Mouse (Mus musculus) neural tube, embryonic 15.5 days (tissue): ENCODE measurements around the gene Iqcg. TPM values are rescaled to one million over a fixed set of nuclear protein-coding genes. Genes with fewer than 3 reads are reported as not detected.

Source experiments
- ATAC-seq: fragments of 200-750 bp; cut with Nextera tagmentation; 2 replicates; pipeline ENCODE4 v1.8.0; 2017; ENCODE audit warnings: mild to moderate bottlenecking, moderate TSS enrichment, moderate library complexity; ENCODE audit not compliant: low FRiP score
- H3K27ac ChIP-seq: fragments of 300-500 bp; sonication (generic); replicated peaks from 2 replicates; pipeline ENCODE4 v1.5.1; 2015; ENCODE audit warnings: mild to moderate bottlenecking, inconsistent platforms
- H3K27me3 ChIP-seq: fragments of 300-500 bp; sonication (generic); replicated peaks from 2 replicates; pipeline ENCODE4 v1.6.1; 2015; ENCODE audit warnings: inconsistent platforms
- H3K36me3 ChIP-seq: fragments of 300-500 bp; sonication (generic); 2 replicates; pipeline ENCODE4 v1.6.1; 2015; ENCODE audit warnings: inconsistent platforms
- H3K4me1 ChIP-seq: fragments of 300-500 bp; sonication (generic); 2 replicates; pipeline ENCODE4 v1.6.1; 2015; ENCODE audit warnings: inconsistent platforms
- H3K4me2 ChIP-seq: fragments of 300-500 bp; sonication (generic); 2 replicates; pipeline ENCODE4 v1.6.1; 2015; ENCODE audit warnings: inconsistent platforms, mild to moderate bottlenecking, moderate library complexity
- H3K4me3 ChIP-seq: fragments of 300-500 bp; sonication (generic); replicated peaks from 2 replicates; pipeline ENCODE4 v1.5.1; 2015; ENCODE audit warnings: mild to moderate bottlenecking, inconsistent platforms
- H3K9ac ChIP-seq: fragments of 300-500 bp; sonication (generic); replicated peaks from 2 replicates; pipeline ENCODE4 v1.6.1; 2015; ENCODE audit warnings: mild to moderate bottlenecking, inconsistent platforms
- H3K9me3 ChIP-seq: fragments of 300-500 bp; sonication (generic); replicated peaks from 2 replicates; pipeline ENCODE4 v1.6.1; 2016; ENCODE audit warnings: inconsistent platforms
- WGBS: fragments of 180-500 bp; shearing (Covaris S2); methylation state at CpG from one replicate; pipeline ENCODE4 v1.1.7; 2015; ENCODE audit warnings: mixed read lengths; 5-methylcytosine and 5-hydroxymethylcytosine counted together
- polyA plus RNA-seq: library from polyadenylated mRNA; unstranded; fragments of >200 nt; fragmentation: Nextera tagmentation; extraction: Ambion mirVana; gene quantifications from 2 replicates; pipeline ENCODE4 v1.2.1, GENCODE M21; 2015

Iqcg gene
- polyA plus RNA-seq: 5.0 and 5.4 TPM in 2 replicates

DNA sequence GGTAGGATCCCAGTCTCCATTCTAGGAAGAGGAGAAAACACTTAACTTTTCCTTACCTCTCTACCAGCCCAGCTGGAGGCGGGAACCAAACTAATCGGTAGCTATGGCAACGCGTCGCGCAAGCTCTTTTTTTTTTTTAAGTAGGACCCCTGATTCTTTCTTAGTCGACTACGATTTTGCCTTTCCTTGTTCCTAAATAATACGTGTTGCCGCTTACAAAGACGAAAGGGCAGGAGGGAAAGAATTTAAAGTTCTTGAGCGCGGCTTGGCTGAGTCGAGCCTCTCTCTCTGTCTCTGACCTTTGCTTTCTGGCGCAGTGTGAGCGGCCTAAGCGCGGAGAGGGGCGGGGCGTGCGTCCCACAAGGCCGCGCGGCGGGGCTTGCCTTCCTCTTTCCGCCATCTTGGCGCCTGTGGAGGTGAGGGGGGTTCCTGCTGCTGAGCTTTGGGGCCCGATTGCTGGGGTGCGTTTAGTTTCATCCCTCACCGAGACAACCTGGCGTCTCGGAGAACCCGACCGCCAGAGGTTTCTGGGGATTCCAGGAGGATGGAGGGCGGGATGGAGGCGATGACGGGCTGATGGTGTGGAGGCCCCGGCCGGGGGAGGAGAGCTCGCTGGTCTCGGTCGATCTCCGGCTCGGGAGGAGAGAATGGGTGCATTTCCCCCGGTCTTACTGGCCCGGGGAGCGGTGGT lies at the start of gene Iqcg, which contains the start of gene Rpl35a:
TSS of gene Iqcg (minus strand) at position 124 of the 691 bp plus-strand sequence.
TSS of gene Rpl35a (plus strand) at position 359 of the 691 bp plus-strand sequence.
- Histone ChIP-seq H3K9me3 (no peaks in the 10 kb centered on the region), H3K4me2 (peak within 1 kb of the TSS; percentile 82), H3K27me3 (no peaks in the 10 kb centered on the region), H3K4me3 (peak within 1 kb of the TSS; percentile 77), H3K27ac (peak within 1 kb of the TSS; percentile 88), H3K4me1 (peaks cover 31% of the 10 kb centered on the region), H3K9ac (peak within 1 kb of the TSS; percentile 93), H3K36me3 (peaks cover 30% of the 10 kb centered on the region)
- peak; percentile 95 for ATAC-seq
- WGBS: 0% methylated on average over 47 of the region's 47 CpGs

DNA sequence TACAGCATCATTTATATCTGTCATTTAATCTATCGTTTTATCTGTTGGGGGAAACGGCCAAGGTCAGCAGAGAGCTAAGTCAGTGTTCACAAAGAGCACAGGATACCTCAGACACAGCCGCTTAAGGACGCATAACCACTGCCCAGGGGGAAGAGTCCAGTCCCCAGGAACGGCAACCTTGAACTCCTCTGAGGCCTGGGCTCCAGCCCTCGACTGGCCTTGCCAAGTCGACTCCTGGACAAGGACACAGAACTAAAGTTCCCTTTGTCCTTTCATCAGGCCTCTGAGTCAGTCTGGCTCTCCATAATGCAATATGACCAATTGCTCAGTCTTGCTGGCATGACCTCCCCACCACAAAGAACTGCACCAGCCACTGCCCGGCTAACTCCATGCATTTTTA lies 29.6 kb upstream of the Iqcg start:
- H3K4me2 ChIP-seq: no peak overlapping the region
- H3K4me1 ChIP-seq: no peaks in the 10 kb centered on the region
- 82% methylated on average over 8 of the region's 8 CpGs for WGBS
- no peak overlapping the region for H3K4me3 ChIP-seq
- no peak overlapping the region for H3K9ac ChIP-seq
- peaks cover 31% of the 10 kb centered on the region for H3K36me3 ChIP-seq
- no peak overlapping the region for H3K27ac ChIP-seq
- H3K9me3 ChIP-seq: no peaks in the 10 kb centered on the region
- no peak for ATAC-seq
- no peaks in the 10 kb centered on the region for H3K27me3 ChIP-seq

DNA sequence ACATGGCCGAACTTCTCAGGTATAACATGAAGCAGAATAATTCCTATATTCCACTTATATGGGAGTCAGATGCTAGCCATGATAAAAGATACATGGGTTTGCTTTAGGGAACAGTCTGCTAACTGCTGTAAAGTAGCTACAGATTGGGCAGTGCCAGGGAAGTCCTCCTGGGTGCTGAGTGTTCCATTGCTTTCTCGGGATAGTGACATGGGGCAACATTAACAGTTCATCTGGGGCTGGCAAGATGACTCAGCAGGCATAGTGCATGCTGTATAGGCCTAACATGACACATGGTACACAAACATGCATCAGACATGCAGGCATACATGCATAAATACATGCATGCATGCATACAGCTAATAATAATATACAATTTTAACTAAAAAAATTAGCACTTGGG lies 28.0 kb upstream of the Iqcg start:
- no peaks in the 10 kb centered on the region for H3K9me3 ChIP-seq
- H3K9ac ChIP-seq: no peak overlapping the region
- H3K27me3 ChIP-seq: no peaks in the 10 kb centered on the region
- no peak overlapping the region for H3K27ac ChIP-seq
- H3K4me2 ChIP-seq: no peak overlapping the region
- WGBS: 94% methylated on average over 2 of the region's 2 CpGs
- H3K36me3 ChIP-seq: peaks cover 20% of the 10 kb centered on the region
- H3K4me1 ChIP-seq: no peaks in the 10 kb centered on the region
- ATAC-seq: no peak
- no peak overlapping the region for H3K4me3 ChIP-seq

DNA sequence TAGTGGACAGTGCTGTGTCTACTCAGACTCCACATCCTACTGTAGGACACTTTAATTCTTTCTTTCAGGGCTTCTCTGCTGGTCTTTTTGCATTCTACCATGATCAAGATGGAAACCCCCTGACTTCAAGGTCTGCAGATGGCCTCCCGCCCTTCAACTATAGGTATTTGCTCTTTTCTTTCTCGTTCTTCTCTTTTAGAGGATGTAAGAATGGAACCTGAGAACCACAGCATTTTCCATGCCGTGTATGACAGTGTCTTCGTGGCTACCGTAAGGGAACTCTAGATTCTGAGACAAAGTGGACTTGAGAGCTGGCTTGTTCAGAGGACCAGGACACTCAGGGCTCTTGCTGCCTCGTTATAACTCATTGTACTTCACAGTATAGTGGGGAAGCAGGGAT lies 26.9 kb upstream of the Iqcg start:
- H3K4me1 ChIP-seq: no peaks in the 10 kb centered on the region
- no peak overlapping the region for H3K27ac ChIP-seq
- peaks cover 20% of the 10 kb centered on the region for H3K36me3 ChIP-seq
- no peak overlapping the region for H3K4me3 ChIP-seq
- H3K9me3 ChIP-seq: no peaks in the 10 kb centered on the region
- no peak for ATAC-seq
- 94% methylated on average over 6 of the region's 6 CpGs for WGBS
- no peaks in the 10 kb centered on the region for H3K27me3 ChIP-seq
- H3K4me2 ChIP-seq: no peak overlapping the region
- no peak overlapping the region for H3K9ac ChIP-seq

DNA sequence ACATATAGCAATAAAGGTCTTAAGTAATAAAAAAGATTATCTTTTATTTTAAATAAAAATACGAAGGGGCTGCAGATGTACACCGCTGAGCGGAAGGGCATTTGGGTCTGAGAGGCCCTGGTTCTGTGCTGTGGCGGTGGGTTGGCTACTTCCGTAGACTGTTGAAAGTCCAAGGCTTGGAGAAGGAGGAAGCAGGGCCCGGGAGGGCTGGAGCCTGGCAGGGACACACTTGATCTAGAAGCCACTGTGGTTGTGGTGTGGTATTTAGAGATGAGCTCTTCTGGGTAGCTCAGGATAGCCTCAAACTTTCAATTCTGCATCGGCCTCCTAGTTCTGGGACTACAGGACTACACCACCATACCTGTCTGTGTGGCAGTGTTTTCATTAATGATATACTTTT lies 24.0 kb upstream of the Iqcg start:
- no peak overlapping the region for H3K4me2 ChIP-seq
- H3K27ac ChIP-seq: no peak overlapping the region
- no peaks in the 10 kb centered on the region for H3K27me3 ChIP-seq
- no peak overlapping the region for H3K9ac ChIP-seq
- 94% methylated on average over 7 of the region's 7 CpGs for WGBS
- H3K36me3 ChIP-seq: peaks cover 33% of the 10 kb centered on the region
- no peak for ATAC-seq
- H3K9me3 ChIP-seq: no peaks in the 10 kb centered on the region
- no peaks in the 10 kb centered on the region for H3K4me1 ChIP-seq
- no peak overlapping the region for H3K4me3 ChIP-seq

DNA sequence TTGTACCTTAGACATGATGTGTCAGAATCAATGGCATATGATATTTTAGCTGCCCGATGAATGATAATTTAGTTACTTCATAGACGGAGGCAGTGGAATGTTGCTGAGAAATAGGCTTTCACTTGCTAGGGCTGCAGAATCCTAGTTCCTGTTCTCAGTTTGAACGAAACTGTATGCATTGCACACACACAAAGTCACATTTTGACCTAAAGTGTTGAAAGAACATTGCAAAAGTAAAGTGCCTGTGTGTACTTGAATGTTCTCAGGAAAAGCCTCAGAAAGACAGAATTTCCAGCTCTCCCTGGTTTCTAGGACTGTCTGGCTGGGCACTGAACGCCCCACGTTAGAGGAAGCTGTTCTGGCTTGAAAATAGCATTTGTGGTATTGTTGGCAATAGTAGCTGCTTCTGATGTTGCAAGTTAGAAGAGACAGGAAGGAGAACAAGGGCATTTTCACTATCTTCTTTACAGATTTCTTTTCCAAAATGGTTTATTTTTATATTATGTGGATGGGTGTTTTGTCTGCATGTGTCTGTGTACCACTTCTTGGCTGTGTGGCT lies 21.1 kb upstream of the Iqcg start:
- 93% methylated on average over 5 of the region's 5 CpGs for WGBS
- H3K4me1 ChIP-seq: no peaks in the 10 kb centered on the region
- H3K36me3 ChIP-seq: peaks cover 30% of the 10 kb centered on the region
- H3K9ac ChIP-seq: no peak overlapping the region
- H3K27ac ChIP-seq: no peak overlapping the region
- H3K27me3 ChIP-seq: no peaks in the 10 kb centered on the region
- ATAC-seq: no peak
- H3K4me3 ChIP-seq: no peak overlapping the region
- no peaks in the 10 kb centered on the region for H3K9me3 ChIP-seq
- H3K4me2 ChIP-seq: no peak overlapping the region

DNA sequence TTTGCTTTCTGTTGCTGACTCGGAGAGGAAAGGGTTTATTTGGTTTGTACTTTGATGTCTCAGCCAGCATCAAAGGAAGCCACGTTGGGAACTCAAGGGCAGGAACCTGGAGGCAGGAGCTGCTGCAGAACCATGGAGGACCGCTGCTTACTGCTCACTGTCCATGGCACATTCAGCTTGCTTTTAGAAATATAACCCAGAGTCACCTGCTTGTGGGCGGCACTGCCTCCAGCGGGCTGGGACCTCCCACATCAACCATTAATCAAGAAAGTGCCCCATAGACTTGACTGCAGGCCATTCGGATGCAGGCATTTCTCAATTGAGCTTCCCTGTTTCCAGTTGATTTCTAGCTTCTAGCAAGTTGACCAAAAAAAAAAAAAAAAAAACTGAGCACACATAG lies 20.1 kb upstream of the Iqcg start:
- WGBS: 66% methylated on average over 6 of the region's 6 CpGs
- ATAC-seq: no peak

DNA sequence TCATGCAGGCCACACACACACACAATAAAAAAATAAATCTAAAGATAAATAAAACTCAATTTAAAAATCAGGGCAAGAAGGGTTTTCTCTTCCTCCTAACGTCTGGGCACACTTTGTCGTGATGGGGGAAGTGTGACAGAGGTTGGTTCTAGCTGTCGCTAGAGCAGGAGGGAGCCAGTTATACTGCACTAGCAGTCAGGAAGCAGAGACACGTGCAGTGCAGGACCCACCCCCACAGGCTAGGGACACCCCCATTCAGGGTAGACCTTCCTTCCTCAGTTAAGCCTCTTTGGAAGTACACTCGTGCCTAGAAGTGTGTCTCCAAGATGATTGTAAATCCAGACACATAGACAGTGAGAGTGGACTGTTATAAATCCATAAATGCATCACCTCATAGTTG lies 18.9 kb upstream of the Iqcg start:
- no peak overlapping the region for H3K4me3 ChIP-seq
- ATAC-seq: no peak
- H3K36me3 ChIP-seq: peaks cover 27% of the 10 kb centered on the region
- H3K4me1 ChIP-seq: no peaks in the 10 kb centered on the region
- no peaks in the 10 kb centered on the region for H3K27me3 ChIP-seq
- no peak overlapping the region for H3K4me2 ChIP-seq
- H3K27ac ChIP-seq: no peak overlapping the region
- 83% methylated on average over 5 of the region's 5 CpGs for WGBS
- H3K9me3 ChIP-seq: no peaks in the 10 kb centered on the region
- no peak overlapping the region for H3K9ac ChIP-seq

More for the DNA sequence above, 20.1 kb upstream of the Iqcg start:
- Histone ChIP-seq H3K27me3 (no peaks in the 10 kb centered on the region), H3K27ac (no peak overlapping the region), H3K36me3 (peaks cover 25% of the 10 kb centered on the region), H3K4me2 (no peak overlapping the region), H3K9me3 (no peaks in the 10 kb centered on the region), H3K4me1 (no peaks in the 10 kb centered on the region), H3K9ac (no peak overlapping the region), H3K4me3 (no peak overlapping the region)

DNA sequence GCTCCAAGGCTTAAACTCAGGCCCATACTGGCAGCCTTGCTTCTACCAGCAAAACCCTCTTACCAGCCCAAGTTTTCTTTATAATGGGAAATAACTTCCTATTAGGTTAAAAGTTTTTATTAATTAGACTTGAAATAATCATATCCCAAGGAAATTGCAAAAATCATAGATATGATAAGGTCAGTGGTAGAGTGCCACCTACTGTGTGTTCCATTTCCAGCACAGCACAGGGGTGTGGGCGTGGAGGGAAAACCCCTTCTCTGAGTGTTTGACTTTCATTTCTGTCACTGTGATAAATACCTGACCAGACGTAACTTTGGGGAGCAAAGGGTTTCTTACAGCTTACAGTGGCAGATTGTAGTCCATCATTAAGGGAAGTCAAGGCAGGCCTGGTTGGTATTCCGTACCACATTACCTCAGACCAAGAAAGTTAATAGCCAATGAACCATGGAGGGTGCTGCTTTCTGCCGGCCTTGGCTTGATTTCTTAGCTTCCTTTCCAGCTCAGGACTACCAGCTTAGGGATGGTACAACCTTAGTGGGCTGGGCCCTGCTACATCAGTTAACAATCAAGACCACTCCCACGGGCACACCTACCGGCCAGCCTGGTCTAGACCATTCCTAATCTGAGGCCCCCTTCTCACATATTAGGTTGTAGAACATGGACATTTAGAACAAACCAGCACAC lies 17.0 kb upstream of the Iqcg start:
- Histone ChIP-seq H3K27ac (no peak overlapping the region), H3K9ac (no peak overlapping the region), H3K4me3 (no peak overlapping the region), H3K27me3 (no peaks in the 10 kb centered on the region), H3K4me2 (no peak overlapping the region), H3K9me3 (no peaks in the 10 kb centered on the region), H3K4me1 (no peaks in the 10 kb centered on the region), H3K36me3 (peaks cover 34% of the 10 kb centered on the region)
- WGBS: 92% methylated on average over 6 of the region's 6 CpGs
- no peak for ATAC-seq

DNA sequence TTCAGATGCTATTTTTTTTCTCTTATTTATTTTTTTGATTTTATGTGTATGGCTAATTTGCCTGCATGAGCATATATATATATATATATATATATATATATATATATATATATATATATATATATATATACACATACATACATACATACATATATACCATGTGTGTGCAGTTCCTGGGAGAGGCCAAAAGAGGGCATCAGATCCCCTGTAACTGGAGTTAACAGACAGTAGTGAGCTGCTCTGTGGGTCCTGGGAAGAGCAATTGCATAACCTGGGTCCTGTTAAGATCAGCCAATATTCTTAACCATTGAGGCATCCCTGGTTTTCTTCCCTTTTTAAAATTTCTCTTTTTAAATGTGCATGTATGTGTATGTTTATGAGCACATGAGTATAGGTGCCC lies 14.9 kb upstream of the Iqcg start:
- Histone ChIP-seq H3K4me2 (no peak overlapping the region), H3K27ac (no peak overlapping the region), H3K4me1 (no peaks in the 10 kb centered on the region), H3K9ac (no peak overlapping the region), H3K27me3 (no peaks in the 10 kb centered on the region), H3K9me3 (no peaks in the 10 kb centered on the region), H3K4me3 (no peak overlapping the region), H3K36me3 (peaks cover 34% of the 10 kb centered on the region)
- no peak for ATAC-seq

DNA sequence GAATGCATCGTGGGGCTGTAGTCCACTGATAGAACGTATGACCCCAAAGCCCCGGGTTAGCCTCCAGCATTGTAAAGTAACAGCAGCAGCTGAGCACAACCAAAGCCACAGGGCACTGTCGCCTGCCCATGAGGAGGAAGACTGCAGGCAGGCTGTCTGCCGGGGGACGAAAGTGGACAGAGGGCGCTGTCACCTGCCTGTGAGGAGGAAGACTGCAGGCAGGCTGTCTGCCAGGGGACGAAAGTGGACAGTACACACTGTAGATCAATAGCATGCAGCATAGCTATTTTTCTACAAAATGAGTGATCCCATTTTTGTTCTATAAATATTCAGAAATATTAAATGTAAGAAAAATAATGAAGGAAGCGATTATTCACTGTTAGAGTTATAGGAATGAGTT lies 8.6 kb upstream of the Iqcg start:
- H3K27ac ChIP-seq: no peak overlapping the region
- no peak for ATAC-seq
- H3K9me3 ChIP-seq: no peaks in the 10 kb centered on the region
- H3K36me3 ChIP-seq: peaks cover 25% of the 10 kb centered on the region
- H3K4me1 ChIP-seq: peaks cover 22% of the 10 kb centered on the region
- WGBS: 74% methylated on average over 9 of the region's 9 CpGs
- H3K27me3 ChIP-seq: no peaks in the 10 kb centered on the region
- H3K9ac ChIP-seq: no peak overlapping the region
- H3K4me3 ChIP-seq: no peak overlapping the region
- H3K4me2 ChIP-seq: no peak overlapping the region

DNA sequence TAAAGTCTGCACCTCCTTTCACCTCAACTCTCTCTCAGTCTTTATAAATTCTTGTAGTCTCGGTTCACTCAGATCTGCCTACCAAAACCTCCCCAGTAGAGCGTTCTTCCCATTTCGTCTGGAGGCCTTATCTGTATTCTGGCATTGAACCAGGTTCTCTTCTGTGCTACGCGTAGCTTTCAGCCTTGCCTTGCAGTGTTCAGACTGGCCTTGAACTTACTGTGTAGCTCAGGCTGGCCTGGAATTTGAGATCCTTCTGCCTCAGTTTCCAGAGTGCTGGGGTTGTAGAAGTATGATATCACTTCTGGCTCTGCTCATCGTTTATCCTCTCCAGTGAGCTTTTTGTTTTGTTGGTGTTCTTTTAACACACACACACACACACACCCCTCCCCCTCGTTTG lies 7.2 kb upstream of the Iqcg start:
- Histone ChIP-seq H3K4me3 (peak overlapping the region; percentile 91), H3K4me1 (peaks cover 35% of the 10 kb centered on the region), H3K27me3 (no peaks in the 10 kb centered on the region), H3K9me3 (no peaks in the 10 kb centered on the region), H3K9ac (peak overlapping the region; percentile 75), H3K4me2 (peak overlapping the region; percentile 88), H3K27ac (peak overlapping the region; percentile 82), H3K36me3 (peaks cover 37% of the 10 kb centered on the region)
- no peak for ATAC-seq
- 19% methylated on average over 7 of the region's 7 CpGs for WGBS
